Mouse (Mus musculus) layer of hippocampus, adult 9-10 months (tissue): ENCODE measurements around the gene Lrch2.
"Not testable (repeated sequence)": the region's sequence is repeated elsewhere in the genome, so short reads cannot be mapped to it uniquely, and the experiment has no call there.

Experiments used
- DNase-seq: peaks from one replicate; pipeline ENCODE4 v3.0.0; 2022; ENCODE audit warnings: low spot score

Lrch2 gene

DNA sequence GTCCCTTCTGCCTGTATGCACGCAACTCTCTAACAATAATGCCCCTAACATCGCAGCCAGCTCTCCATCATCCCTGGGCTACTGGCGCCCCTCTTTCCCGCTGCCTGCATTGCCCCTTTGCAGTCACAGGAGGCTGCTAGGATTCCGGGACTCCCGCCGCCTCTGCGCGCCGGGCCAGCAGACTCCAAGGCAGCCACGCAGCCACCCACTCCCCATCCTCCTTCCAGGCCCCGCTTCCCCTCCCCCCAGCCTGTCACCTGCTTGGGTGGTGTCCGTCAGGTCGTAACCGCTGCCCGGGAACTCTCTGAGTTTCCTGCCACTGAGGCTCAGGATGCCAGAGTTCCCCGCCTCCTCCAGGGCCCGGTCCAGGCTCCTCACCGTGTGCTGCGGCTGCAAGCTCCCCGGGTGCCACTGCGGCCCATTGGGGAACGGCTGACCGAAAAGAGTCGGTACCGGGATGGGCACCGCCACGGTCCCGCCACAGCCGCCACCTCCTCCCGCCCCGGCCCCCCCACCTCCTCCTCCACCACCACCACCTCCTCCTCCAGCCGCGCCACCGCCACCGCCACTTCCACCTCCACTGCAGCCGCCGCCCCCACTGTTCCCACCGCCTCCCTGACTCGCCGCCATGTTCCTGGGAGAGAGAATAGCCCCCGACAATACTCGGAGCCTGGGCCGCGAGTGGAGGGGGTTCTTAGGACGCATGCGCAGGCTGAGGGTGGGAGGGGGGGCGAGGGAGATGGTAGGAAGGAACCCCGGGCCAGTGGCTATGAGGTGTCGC is at the start of gene Lrch2:
Lrch2 (minus strand) TSS at position 661 of the 781 bp plus-strand sequence.
- DNase-seq: no peak

DNA sequence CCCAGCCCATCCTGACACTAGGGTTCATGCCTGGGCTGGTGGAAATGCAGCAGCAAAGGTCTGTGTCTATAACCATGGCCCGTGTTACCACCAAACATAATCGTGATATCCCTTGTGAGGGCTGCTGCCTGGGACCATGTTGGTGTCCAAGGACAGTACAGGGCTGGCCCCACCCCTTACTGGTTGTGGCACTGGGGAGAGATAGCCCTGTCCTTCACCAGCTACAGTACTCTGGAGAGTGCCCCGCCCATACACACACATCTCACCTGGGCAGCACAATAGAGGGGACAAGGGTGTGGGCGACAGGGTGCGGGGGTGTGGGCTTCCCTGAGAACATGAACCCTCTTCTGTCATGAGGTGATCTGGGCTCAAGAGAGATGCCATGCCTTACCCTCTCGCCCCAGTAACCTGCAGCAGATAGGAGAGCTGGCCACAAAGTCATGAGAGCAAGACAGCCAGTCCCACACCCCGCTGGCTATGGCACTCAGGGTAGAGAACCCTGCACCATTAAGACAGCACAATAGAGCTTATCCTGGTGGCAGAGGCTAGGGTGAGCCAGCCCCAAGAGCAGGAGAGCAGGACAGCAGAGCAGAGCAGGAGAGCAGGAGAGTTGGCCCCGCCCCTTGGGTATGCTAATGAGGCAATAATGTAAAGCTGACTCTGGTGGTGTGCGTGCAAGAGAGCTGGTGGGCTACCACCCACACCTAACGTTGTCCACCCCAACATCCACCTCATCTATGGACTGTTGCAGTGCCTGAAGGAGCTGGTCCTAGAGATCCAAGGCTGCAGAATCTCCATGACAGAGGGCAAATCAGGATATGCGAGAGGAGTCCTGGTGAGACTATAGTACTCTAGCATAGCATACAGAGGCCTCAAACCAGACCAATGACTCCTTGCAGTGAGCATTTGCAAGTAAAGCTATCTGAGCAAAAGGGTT is 12.7 kb downstream of the Lrch2 start:
- no peak for DNase-seq

DNA sequence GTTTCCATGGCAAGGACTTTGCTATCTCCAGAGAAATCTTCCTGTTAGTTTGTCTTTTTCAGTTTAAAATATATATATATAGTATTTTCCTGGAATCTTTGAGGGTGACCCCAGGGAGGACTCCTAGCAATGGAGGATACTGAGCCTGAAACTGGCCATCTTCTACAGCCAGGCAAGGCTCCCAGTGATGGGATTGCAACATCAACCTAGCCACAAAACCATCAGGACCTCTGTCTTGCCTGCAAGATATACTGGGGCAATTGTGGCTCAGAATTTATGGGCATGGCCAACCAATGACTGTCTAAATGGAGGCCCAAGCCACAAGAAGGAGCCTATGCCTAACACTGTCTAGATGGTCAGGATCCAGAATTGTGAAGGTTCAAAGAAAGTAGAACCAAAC is 15.5 kb downstream of the Lrch2 start:
- DNase-seq: no peak

DNA sequence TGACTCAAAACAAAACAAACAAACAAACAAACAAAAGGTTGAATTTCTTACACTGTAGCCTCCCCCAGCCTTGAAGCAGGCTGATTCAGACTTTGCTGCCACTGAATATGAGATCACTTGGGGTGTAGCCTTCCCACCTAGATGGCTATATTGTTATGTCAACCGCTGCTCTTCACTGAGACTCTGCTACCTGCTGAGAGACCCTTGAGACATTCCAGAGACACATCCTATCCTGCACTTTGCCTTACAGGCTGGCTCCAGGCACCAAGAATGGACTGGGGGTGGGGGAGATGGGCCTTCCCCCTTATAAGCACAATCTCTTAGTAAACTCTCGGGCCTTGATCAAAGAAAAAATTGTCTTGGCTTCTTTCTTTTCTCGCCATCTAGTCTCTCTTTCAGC is 16.8 kb downstream of the Lrch2 start:
- DNase-seq: not testable (repeated sequence)

DNA sequence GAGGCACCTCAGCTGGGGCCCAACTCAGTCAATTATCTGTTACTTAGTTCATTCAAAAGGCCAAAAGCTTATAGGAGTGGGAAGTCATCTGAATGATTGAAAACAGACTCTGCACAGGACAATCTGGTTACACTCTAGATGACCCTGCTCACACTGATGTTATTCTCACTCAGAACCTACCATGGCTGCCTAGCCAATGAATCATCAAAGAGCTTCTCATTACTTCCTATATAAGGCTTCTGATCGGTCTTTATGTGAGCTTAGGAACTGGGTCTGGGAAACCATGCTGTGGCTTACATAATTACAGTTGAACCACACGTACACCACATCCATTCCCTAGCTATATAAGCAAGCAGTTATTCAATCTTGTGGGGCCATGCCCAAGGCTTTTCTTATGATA is 18.3 kb downstream of the Lrch2 start:
- no peak for DNase-seq

DNA sequence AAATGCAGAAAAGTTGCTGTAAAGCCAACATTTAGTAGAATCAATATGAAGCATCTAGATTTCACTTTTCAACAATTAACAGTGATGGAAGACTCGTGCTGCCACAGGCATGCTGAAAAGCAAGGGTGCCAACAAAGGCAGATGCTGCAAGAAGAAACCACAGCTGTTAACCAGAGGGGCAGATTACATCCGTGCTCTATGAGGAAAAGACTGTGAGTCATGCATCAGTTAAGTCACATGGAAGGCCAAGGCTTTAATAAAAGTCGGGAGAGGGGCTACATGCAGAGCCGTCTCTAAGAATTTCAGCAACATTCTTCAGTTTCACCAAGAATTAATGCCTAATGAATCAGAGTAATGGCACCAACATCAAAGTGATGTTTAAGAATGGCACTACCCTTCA is 22.2 kb downstream of the Lrch2 start:
- DNase-seq: no peak

DNA sequence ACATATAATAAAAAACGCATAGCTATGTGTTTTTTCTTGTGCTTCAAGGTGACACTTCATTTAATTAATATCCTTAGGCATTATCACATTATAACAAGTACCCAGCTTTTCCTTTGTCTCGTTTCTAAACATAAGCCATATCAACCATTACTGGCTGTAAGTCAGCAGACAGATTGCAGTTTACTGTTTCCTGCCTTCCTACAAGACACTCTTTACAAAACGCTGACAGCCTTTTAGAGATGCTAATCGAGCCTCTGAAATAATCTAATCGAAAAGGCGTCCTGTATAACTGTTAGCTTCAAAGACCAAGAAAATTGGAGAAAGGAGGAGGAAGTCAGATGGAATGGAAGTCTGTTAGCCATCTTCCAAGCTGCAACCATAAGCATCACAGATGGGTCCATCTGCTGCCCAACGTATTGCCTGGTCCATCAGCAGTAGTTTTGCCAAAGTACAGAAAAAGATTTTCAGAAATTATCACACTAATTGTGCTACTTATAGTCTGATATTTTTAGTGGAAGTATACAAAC is 26.2 kb downstream of the Lrch2 start:
- DNase-seq: no peak

DNA sequence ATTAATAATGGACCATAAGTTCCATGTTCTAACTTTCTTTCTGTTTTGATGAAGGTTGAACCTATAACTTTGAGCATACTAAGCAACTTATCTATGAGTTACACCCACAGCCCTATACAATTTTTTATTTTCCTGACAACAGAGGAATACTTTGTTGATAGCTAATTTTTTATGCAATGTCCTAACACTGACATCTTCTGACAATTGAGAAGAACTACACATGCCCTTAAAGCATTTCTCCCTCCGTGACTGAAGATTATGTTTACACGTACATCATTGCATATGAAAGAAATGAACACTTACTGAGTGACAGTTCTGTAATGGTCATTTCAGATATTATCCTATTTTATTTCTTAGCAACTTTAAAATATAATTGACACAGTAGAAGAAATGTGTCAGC is 64.3 kb downstream of the Lrch2 start:
- no peak for DNase-seq

DNA sequence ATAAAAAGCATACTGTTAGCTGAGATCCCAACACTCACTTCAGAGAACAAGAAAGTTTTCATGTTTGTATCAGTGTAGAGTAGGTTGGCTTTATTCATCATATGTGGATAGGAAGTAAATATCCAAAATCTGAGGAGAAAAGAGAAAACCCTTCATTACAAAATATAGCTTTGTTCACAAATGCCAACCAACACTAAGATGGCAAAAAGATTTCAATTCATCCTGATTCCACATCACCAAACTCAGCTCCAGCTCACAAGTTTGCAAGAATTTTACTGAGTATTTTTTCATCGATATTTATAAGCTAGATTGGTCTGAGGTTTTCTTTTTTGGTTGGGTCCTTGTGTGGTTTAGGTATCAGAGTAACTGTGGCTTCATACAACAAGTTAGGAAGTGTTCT is 100.3 kb downstream of the Lrch2 start, which contains the start of gene Vmn1r239-ps:
Vmn1r239-ps (minus strand) TSS at position 101 of the 400 bp plus-strand sequence.
- not testable (repeated sequence) for DNase-seq

DNA sequence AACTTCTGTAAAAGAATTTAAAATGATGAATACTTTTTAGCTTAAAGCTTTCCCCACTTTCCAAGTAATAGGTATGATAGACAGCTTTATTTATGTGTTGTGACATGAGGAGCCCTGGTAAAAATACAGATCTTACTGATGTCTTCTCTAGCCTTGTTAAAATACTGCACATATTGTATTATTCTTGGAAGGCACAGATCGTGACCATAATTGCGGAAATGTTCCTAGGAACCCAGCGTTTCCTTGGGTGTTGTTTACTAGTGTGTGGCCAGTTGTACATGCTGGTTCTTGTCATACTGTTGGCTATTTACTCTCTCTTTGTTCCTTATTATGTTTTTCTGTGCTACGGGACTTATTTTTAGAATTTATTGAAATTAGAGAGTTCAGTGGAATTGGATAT is 110.5 kb downstream of the Lrch2 start:
- no peak for DNase-seq

DNA sequence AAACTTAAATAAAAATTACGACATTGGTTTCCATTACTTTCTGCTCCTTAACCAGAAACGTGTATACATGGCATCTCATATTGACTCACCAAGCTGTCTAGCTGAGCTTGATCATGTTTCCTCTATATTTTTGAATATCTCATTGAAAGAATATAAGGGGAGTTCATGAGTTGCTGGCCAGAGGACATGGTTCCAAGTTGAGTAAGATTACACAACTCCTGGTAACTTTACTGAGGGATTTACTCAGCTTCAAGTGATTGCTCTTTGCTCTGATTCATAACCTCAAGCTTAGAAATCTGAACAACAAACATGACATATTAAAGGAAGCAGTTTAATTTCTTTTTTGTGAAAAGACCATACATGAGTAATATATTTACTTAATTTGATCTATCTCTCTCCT is 118.5 kb downstream of the Lrch2 start:
- DNase-seq: no peak

DNA sequence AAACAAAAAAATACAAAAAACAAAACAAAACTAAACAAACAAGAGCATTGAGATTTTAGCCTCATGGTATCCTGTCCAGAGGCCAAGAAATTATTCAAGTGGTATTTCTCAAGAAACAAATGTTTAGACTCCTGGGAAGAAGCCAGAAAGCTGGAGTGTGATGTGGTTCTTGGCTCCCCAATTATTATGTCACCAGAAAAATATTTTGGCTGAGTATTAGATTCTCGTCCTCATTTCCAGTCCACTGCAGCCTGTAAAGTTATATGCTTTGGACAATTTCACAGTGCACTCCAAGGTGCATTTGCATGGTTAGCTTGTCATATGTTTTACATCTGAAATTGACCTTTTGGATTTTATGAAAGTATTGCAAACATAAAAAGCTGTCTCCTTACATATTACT is 124.1 kb downstream of the Lrch2 start:
- no peak for DNase-seq

DNA sequence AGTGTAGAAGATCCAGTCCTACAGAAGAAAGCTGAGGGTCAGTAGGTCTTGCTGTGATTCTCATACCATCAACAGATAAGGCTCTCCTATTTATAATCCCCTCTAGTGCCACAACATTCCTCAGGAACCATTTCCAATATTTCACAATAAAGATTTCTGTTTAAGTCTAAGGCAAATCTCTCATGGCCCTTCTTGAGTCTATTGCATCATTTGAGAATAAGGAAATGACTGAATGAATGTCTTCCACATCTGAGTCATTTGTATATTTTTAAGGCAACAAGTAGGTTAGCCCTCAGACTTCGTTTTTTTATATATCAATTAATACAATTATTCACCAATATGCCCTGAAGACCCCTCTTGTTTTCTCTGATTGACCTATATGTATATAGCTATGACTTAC is 124.8 kb downstream of the Lrch2 start, which contains the start of gene Il13ra2:
Il13ra2 (minus strand) TSS at position 64 of the 400 bp plus-strand sequence.
- DNase-seq: no peak
